Mouse (Mus musculus) MEL (cell line): ENCODE results near the gene Plekhm3. TPM values are rescaled to one million over a fixed set of nuclear protein-coding genes. Genes with fewer than 3 reads are reported as not detected.

Source experiments
- DNase-seq: peaks from one replicate; pipeline ENCODE4 v3.0.0; 2011; ENCODE audit warnings: low read depth, low spot score
- H3K27ac ChIP-seq: 2 replicates; pipeline ENCODE4 v1.5.1; 2012; ENCODE audit warnings: low read depth, mild to moderate bottlenecking, control low read depth, low read length, moderate library complexity; ENCODE audit not compliant: control insufficient read depth
- H3K27me3 ChIP-seq, 2 experiments: fragments of 150-350 bp in 1 of 2; sonication (generic) in 1 of 2; 2 replicates each; pipeline ENCODE4 v1.6.1; 2012; ENCODE audit warnings: low read length in 2 of 2, mild to moderate bottlenecking in 2 of 2, improper control_type of control experiment in 1 of 2, moderate library complexity in 1 of 2; ENCODE audit not compliant: insufficient read depth in 2 of 2, control insufficient read depth in 1 of 2
- H3K36me3 ChIP-seq, 2 experiments: 2 replicates each; pipeline ENCODE4 v1.6.1; 2012 to 2014; ENCODE audit warnings: low read length in 2 of 2, improper control_type of control experiment in 1 of 2, inconsistent platforms in 1 of 2, mild to moderate bottlenecking in 1 of 2; ENCODE audit not compliant: insufficient read depth in 2 of 2, control insufficient read depth in 1 of 2
- H3K4me1 ChIP-seq, 2 experiments: fragments of 150-350 bp in 1 of 2; sonication (generic) in 1 of 2; 2 replicates each; pipeline ENCODE4 v1.6.1; 2012; ENCODE audit warnings: low read length in 2 of 2, improper control_type of control experiment in 1 of 2, mild to moderate bottlenecking in 1 of 2; ENCODE audit not compliant: insufficient read depth in 2 of 2, control insufficient read depth in 1 of 2
- H3K4me3 ChIP-seq, 2 experiments: fragments of 150-350 bp in 1 of 2; sonication (generic) in 1 of 2; 2 replicates each; pipeline ENCODE4 v1.5.1; 2012; ENCODE audit warnings: low read depth in 2 of 2, low read length in 2 of 2, mild to moderate bottlenecking in 2 of 2, moderate library complexity in 2 of 2, control low read depth in 1 of 2, improper control_type of control experiment in 1 of 2; ENCODE audit not compliant: control insufficient read depth in 1 of 2, insufficient read depth in 1 of 2
- H3K79me2 ChIP-seq: 2 replicates; pipeline ENCODE4 v1.6.1; 2012; ENCODE audit warnings: mild to moderate bottlenecking, low read length, moderate library complexity; ENCODE audit not compliant: control insufficient read depth, poor library complexity, insufficient read depth
- H3K9ac ChIP-seq: 2 replicates; pipeline ENCODE4 v1.6.1; 2012; ENCODE audit warnings: low read depth, mild to moderate bottlenecking, control low read depth, low read length, moderate library complexity; ENCODE audit not compliant: control insufficient read depth, poor library complexity, severe bottlenecking
- H3K9me3 ChIP-seq: fragments of 150-350 bp; sonication (generic); replicated peaks from 2 replicates; pipeline ENCODE4 v1.6.1; 2012; ENCODE audit warnings: mild to moderate bottlenecking, low read length, improper control_type of control experiment, moderate library complexity; ENCODE audit not compliant: insufficient read depth
- CHD1 ChIP-seq: IDR thresholded peaks from 2 replicates; pipeline ENCODE4 v1.6.1; 2012; ENCODE audit warnings: low read depth, mild to moderate bottlenecking, inconsistent platforms, low read length, improper control_type of control experiment
- E2F4 ChIP-seq: IDR thresholded peaks from 2 replicates; pipeline ENCODE4 v1.6.1; 2011; ENCODE audit warnings: low read depth, low read length, improper control_type of control experiment, borderline replicate concordance
- ELF1 ChIP-seq: IDR thresholded peaks from 2 replicates; pipeline ENCODE4 v1.6.1; 2014; ENCODE audit warnings: low read depth, mild to moderate bottlenecking, inconsistent platforms, low read length, improper control_type of control experiment, moderate library complexity
- EP300 ChIP-seq, 2 experiments: IDR thresholded peaks; 2 replicates each; pipeline ENCODE4 v1.6.1; 2011; ENCODE audit warnings: improper control_type of control experiment in 2 of 2, low read length in 2 of 2, low read depth in 1 of 2, mild to moderate bottlenecking in 1 of 2
- GABPA ChIP-seq: IDR thresholded peaks from 2 replicates; pipeline ENCODE4 v1.6.1; 2012; ENCODE audit warnings: low read depth, mild to moderate bottlenecking, inconsistent platforms, low read length, improper control_type of control experiment, moderate library complexity
- GATA1 ChIP-seq: IDR thresholded peaks from 2 replicates; pipeline ENCODE4 v1.6.1; 2011; ENCODE audit warnings: low read depth, low read length, improper control_type of control experiment
- HCFC1 ChIP-seq: IDR thresholded peaks from 2 replicates; pipeline ENCODE4 v1.6.1; 2012; ENCODE audit warnings: low read depth, mild to moderate bottlenecking, inconsistent platforms, low read length, improper control_type of control experiment, moderate library complexity
- JUND ChIP-seq: IDR thresholded peaks from 2 replicates; pipeline ENCODE4 v1.6.1; 2011; ENCODE audit warnings: low read depth, mild to moderate bottlenecking, improper control_type of control experiment, low read length
- MAZ ChIP-seq: IDR thresholded peaks from 2 replicates; pipeline ENCODE4 v1.6.1; 2012; ENCODE audit warnings: low read depth, mild to moderate bottlenecking, inconsistent platforms, low read length, improper control_type of control experiment
- MXI1 ChIP-seq: IDR thresholded peaks from 2 replicates; pipeline ENCODE4 v1.6.1; 2011; ENCODE audit warnings: mild to moderate bottlenecking, low read depth, low read length, improper control_type of control experiment
- MYB ChIP-seq: IDR thresholded peaks from 2 replicates; pipeline ENCODE4 v1.6.1; 2011; ENCODE audit warnings: mild to moderate bottlenecking, low read depth, low read length, improper control_type of control experiment
- MYC ChIP-seq: IDR thresholded peaks from 2 replicates; pipeline ENCODE4 v1.6.1; 2011; ENCODE audit warnings: low read depth, mild to moderate bottlenecking, low read length, improper control_type of control experiment, moderate library complexity
- POLR2A ChIP-seq, 2 experiments: IDR thresholded peaks; 2 replicates each; pipeline ENCODE4 v1.6.1; 2011 to 2012; ENCODE audit warnings: low read length in 2 of 2, mild to moderate bottlenecking in 2 of 2, control low read depth in 1 of 2, improper control_type of control experiment in 1 of 2, low read depth in 1 of 2, moderate library complexity in 1 of 2; ENCODE audit not compliant: control insufficient read depth in 1 of 2, insufficient read depth in 1 of 2, poor library complexity in 1 of 2
- POLR2AphosphoS2 ChIP-seq: IDR thresholded peaks from 2 replicates; pipeline ENCODE4 v1.6.1; 2011; ENCODE audit warnings: low read length, improper control_type of control experiment
- RAD21 ChIP-seq: IDR thresholded peaks from 2 replicates; pipeline ENCODE4 v1.6.1; 2011; ENCODE audit warnings: mild to moderate bottlenecking, low read depth, low read length, improper control_type of control experiment
- TAL1 ChIP-seq: IDR thresholded peaks from 2 replicates; pipeline ENCODE4 v1.6.1; 2012; ENCODE audit warnings: mild to moderate bottlenecking, inconsistent platforms, low read length, moderate library complexity, mixed read lengths
- TBP ChIP-seq: IDR thresholded peaks from 2 replicates; pipeline ENCODE4 v1.8.0; 2011; ENCODE audit warnings: low read depth, low read length, improper control_type of control experiment
- USF1 ChIP-seq: IDR thresholded peaks from 2 replicates; pipeline ENCODE4 v1.6.1; 2014; ENCODE audit warnings: low read depth, mild to moderate bottlenecking, inconsistent platforms, low read length, improper control_type of control experiment, moderate library complexity
- USF2 ChIP-seq, 2 experiments: IDR thresholded peaks; 2 replicates each; pipeline ENCODE4 v1.6.1; 2011 to 2012; ENCODE audit warnings: improper control_type of control experiment in 2 of 2, low read length in 2 of 2, borderline replicate concordance in 1 of 2, inconsistent platforms in 1 of 2, low read depth in 1 of 2, mild to moderate bottlenecking in 1 of 2; ENCODE audit not compliant: insufficient read depth in 1 of 2
- ZC3H11A ChIP-seq: IDR thresholded peaks from 2 replicates; pipeline ENCODE4 v1.6.1; 2012; ENCODE audit warnings: low read depth, mild to moderate bottlenecking, inconsistent platforms, low read length, improper control_type of control experiment
- ZMIZ1 ChIP-seq: IDR thresholded peaks from 2 replicates; pipeline ENCODE4 v1.6.1; 2012; ENCODE audit warnings: low read depth, mild to moderate bottlenecking, inconsistent platforms, low read length, improper control_type of control experiment, moderate library complexity
- polyA plus RNA-seq, 2 experiments: library from polyadenylated mRNA; stranded (reverse) in 1 of 2; unstranded in 1 of 2; fragments of >175 nt in 1 of 2; fragments of >200 nt in 1 of 2; gene quantifications; 2 replicates each; pipeline versions ENCODE4 v1.2.1 to v1.2.4; 2012; ENCODE audit warnings: low replicate concordance in 2 of 2, low read depth in 1 of 2; ENCODE audit not compliant: insufficient read length in 2 of 2, insufficient read depth in 1 of 2, missing spikeins in 1 of 2
- total RNA-seq: library from RNA; depleted of rRNA; stranded (reverse); fragments of 300-350 nt; gene quantifications from 2 replicates; pipeline ENCODE4 v1.2.3, GENCODE M21; 2012

Gene Plekhm3
- total and polyA plus RNA-seq, 3 experiments = 1.8 to 2.0 TPM; not detected in 1

- Histone ChIP-seq H3K79me2 (no peaks in the 10 kb centered on the region), H3K4me1 (no peaks in the 10 kb centered on the region), H3K36me3 (no peaks in the 10 kb centered on the region), H3K9me3 (no peaks in the 10 kb centered on the region), H3K9ac (no peak overlapping the region), H3K27ac (no peak overlapping the region), H3K27me3 (peaks cover 0 to under 1% of the 10 kb centered on the region in 2 experiments; a peak in 1 of 4 replicates), H3K4me3 (no peak overlapping the region)
- DNase-seq = no peak
- TF ChIP-seq MYB (no peak), ELF1 (no peak), MAZ (no peak), USF2 (IDR thresholded peaks at IDR 0.05; ENCODE audit: borderline replicate concordance in 1 of 2, insufficient read depth in 1 of 2, low read depth in 1 of 2, low read length in 2 of 2) (no peak), TAL1 (no peak), POLR2AphosphoS2 (no peak), ZMIZ1 (no peak), POLR2A (IDR thresholded peaks at IDR 0.05; ENCODE audit: control insufficient read depth in 1 of 2, insufficient read depth in 1 of 2, low read depth in 1 of 2, low read length in 2 of 2, poor library complexity in 1 of 2) (no peak), GATA1 (no peak), TBP (no peak), JUND (no peak), RAD21 (no peak), ZC3H11A (no peak), EP300 (IDR thresholded peaks at IDR 0.05; ENCODE audit: low read depth in 1 of 2, low read length in 2 of 2) (no peak), CHD1 (no peak), USF1 (no peak), GABPA (no peak), MYC (no peak), MXI1 (no peak)
Measured at GRCm38 (mm10) chr1:64761646-64762045, 195.0 kb downstream of the Plekhm3 start.

GRCm38 (mm10) chr1:64757766-64758165 lies 198.9 kb downstream of the Plekhm3 start:
- no peaks in the 10 kb centered on the region for H3K79me2 ChIP-seq
- no peak for TF ChIP-seq ELF1
- no peak for TF ChIP-seq CHD1
- no peak for TF ChIP-seq POLR2AphosphoS2
- no peak for TF ChIP-seq E2F4
- no peak for TF ChIP-seq HCFC1
- TF ChIP-seq MXI1 = no peak
- no peak overlapping the region for H3K27ac ChIP-seq
- DNase-seq = no peak
- no peaks in the 10 kb centered on the region for H3K9me3 ChIP-seq
- peaks cover 2 to 8% of the 10 kb centered on the region in 2 experiments; a peak in 2 of 4 replicates for H3K4me1 ChIP-seq
- H3K4me3 ChIP-seq = no peak overlapping the region
- H3K36me3 ChIP-seq = no peaks in the 10 kb centered on the region; a peak in 1 of 4 replicates
- H3K9ac ChIP-seq = no peak overlapping the region
- no peaks in the 10 kb centered on the region for H3K27me3 ChIP-seq
